8 mouse cellular contexts compared by ENCODE assay signal in genomic region chr14:122983226-122984215, GRCm38 (mm10). TPM values are rescaled to one million over a fixed set of nuclear protein-coding genes. Genes with fewer than 3 reads are reported as not detected.
DNase-seq lines count a peak whose midpoint lies in the region; ATAC-seq and TF ChIP-seq lines count a peak whose summit lies in the region.

TSS of gene Tmtc4 (minus strand) at chr14:122984035.

- peak; percentile 81 for DNase-seq in CD8-positive naive resting alpha-beta T cell, adult 2 months (ENCODE audit: low read depth in 2 of 2, low spot score in 2 of 2)
- DNase-seq in c-Kit-positive CD71-negative TER-119-negative erythroid progenitor cells, embryonic 14.5 days (ENCODE audit: low read depth), result peak; percentile 86
- peak; percentile 94 for DNase-seq in forebrain, embryonic 10.5 days (ENCODE audit: extremely low spot score, low spot score)
- DNase-seq in kidney, postnatal 25 days, result peak; percentile 95 to 97
- DNase-seq in liver, embryonic 14.5 days (ENCODE audit: low read depth in 3 of 3, low spot score in 3 of 3), result peak; percentile 73 to 81 (median 78)
- DNase-seq in neural tube, embryonic 11.5 days (ENCODE audit: low spot score), result peak; percentile 96
- DNase-seq in telencephalon, adult 2 months (ENCODE audit: low read depth, low spot score), result peak; percentile 93

- TF ChIP-seq CTCF in liver, embryonic 14.5 days (IDR thresholded peaks at IDR 0.05; ENCODE audit: low read depth), result peak; percentile 46; the same call in 1 of the 2 replicates

- peak within 1 kb of the TSS; percentile 97 for H3K27ac ChIP-seq in forebrain, embryonic 10.5 days
- H3K27ac ChIP-seq in heart, embryonic 15.5 days, result peak within 1 kb of the TSS; percentile 97
- no peak within 1 kb of the TSS for H3K27ac ChIP-seq in liver, embryonic 14.5 days
- peak within 1 kb of the TSS; percentile 85 for H3K27ac ChIP-seq in neural tube, embryonic 11.5 days (ENCODE audit: low read depth, low read length)

- H3K4me3 ChIP-seq in forebrain, embryonic 10.5 days, result peak within 1 kb of the TSS; percentile 92
- H3K4me3 ChIP-seq in heart, embryonic 15.5 days, result peak within 1 kb of the TSS; percentile 88
- H3K4me3 ChIP-seq in liver, embryonic 14.5 days (ENCODE audit: insufficient read depth in 1 of 2, low read depth in 2 of 2, low read length in 2 of 2), result peak within 1 kb of the TSS; percentile 64 to 70
- H3K4me3 ChIP-seq in neural tube, embryonic 11.5 days (ENCODE audit: low read depth, low read length), result peak within 1 kb of the TSS; percentile 63

- peak within 1 kb of the TSS; percentile 97 for H3K4me2 ChIP-seq in heart, embryonic 15.5 days
- peak within 1 kb of the TSS; percentile 92 for H3K4me2 ChIP-seq in liver, embryonic 14.5 days (ENCODE audit: low read depth)
- H3K4me2 ChIP-seq in neural tube, embryonic 11.5 days (ENCODE audit: low read depth), result peak within 1 kb of the TSS; percentile 82

- H3K27me3 ChIP-seq in forebrain, embryonic 10.5 days (ENCODE audit: poor library complexity, severe bottlenecking), result no peaks in the 10 kb centered on the region
- H3K27me3 ChIP-seq in heart, embryonic 15.5 days, result no peaks in the 10 kb centered on the region
- peaks cover 2% of the 10 kb centered on the region; the same call in 1 of the 2 replicates for H3K27me3 ChIP-seq in liver, embryonic 14.5 days (ENCODE audit: control insufficient read depth, insufficient read depth, low read length)
- H3K27me3 ChIP-seq in neural tube, embryonic 11.5 days (ENCODE audit: control insufficient read depth, insufficient read depth, low read length), result no peaks in the 10 kb centered on the region

- WGBS in forebrain, embryonic 10.5 days, result under 1% methylated on average over 51 of the region's 54 CpGs
- WGBS in heart, embryonic 15.5 days, result under 1% methylated on average over 54 of the region's 54 CpGs
- under 1% methylated on average over 47 of the region's 54 CpGs for WGBS in liver, embryonic 14.5 days (ENCODE audit: insufficient replicate concordance)
- under 1% methylated on average over 47 of the region's 54 CpGs for WGBS in neural tube, embryonic 11.5 days

- no peak for TF ChIP-seq EP300 in liver, embryonic 14.5 days (IDR thresholded peaks at IDR 0.05; ENCODE audit: low read depth)

- H3K9me3 ChIP-seq in forebrain, embryonic 10.5 days, result no peaks in the 10 kb centered on the region
- no peaks in the 10 kb centered on the region for H3K9me3 ChIP-seq in heart, embryonic 15.5 days (replicated peaks)
- no peaks in the 10 kb centered on the region for H3K9me3 ChIP-seq in liver, embryonic 14.5 days (ENCODE audit: control insufficient read depth, low read length)
- H3K9me3 ChIP-seq in neural tube, embryonic 11.5 days (ENCODE audit: control insufficient read depth, low read length), result no peaks in the 10 kb centered on the region

- ATAC-seq in heart, embryonic 15.5 days (replicated peaks; ENCODE audit: insufficient number of reproducible peaks, insufficient read depth, low FRiP score, low read depth), result peak; percentile 98
- ATAC-seq in liver, embryonic 14.5 days (ENCODE audit: insufficient read depth), result peak; percentile 97
- peak; percentile 99 for ATAC-seq in neural tube, embryonic 11.5 days (ENCODE audit: insufficient read depth, low FRiP score, low TSS enrichment)

- peak within 1 kb of the TSS; percentile 81 for H3K9ac ChIP-seq in heart, embryonic 15.5 days
- H3K9ac ChIP-seq in liver, embryonic 14.5 days (replicated peaks), result peak within 1 kb of the TSS; percentile 58
- H3K9ac ChIP-seq in neural tube, embryonic 11.5 days (ENCODE audit: low read length), result peak within 1 kb of the TSS; percentile 91

- H3K4me1 ChIP-seq in forebrain, embryonic 10.5 days, result peaks cover 37% of the 10 kb centered on the region
- peaks cover 15% of the 10 kb centered on the region for H3K4me1 ChIP-seq in heart, embryonic 15.5 days (replicated peaks)
- H3K4me1 ChIP-seq in liver, embryonic 14.5 days (replicated peaks; ENCODE audit: control insufficient read depth in 2 of 2, insufficient read depth in 2 of 2, low read length in 1 of 2), result peaks cover 0 to 7% of the 10 kb centered on the region in 2 experiments; a peak in 3 of 4 replicates
- H3K4me1 ChIP-seq in neural tube, embryonic 11.5 days (ENCODE audit: control insufficient read depth, insufficient read depth, low read length), result peaks cover 12% of the 10 kb centered on the region

- H3K36me3 ChIP-seq in forebrain, embryonic 10.5 days (replicated peaks), result no peaks in the 10 kb centered on the region
- no peaks in the 10 kb centered on the region for H3K36me3 ChIP-seq in heart, embryonic 15.5 days
- no peaks in the 10 kb centered on the region for H3K36me3 ChIP-seq in liver, embryonic 14.5 days (replicated peaks; ENCODE audit: control insufficient read depth, insufficient read depth, low read depth)
- H3K36me3 ChIP-seq in neural tube, embryonic 11.5 days (ENCODE audit: control insufficient read depth, insufficient read depth, low read length), result no peaks in the 10 kb centered on the region

RNA-seq across cellular contexts. Expression of gene Tmtc4, which starts in this region (rescaled TPM):
- polyA plus RNA-seq in forebrain, embryonic 10.5 days (2016; fragmentation: Nextera tagmentation; extraction: Ambion mirVana), result 23.5 and 26.3 TPM in 2 replicates
- 14.6 and 15.8 TPM in 2 replicates for polyA plus RNA-seq in heart, embryonic 15.5 days (2015; fragmentation: Nextera tagmentation; extraction: Ambion mirVana)
- 1.4 TPM in 2 replicates for polyA plus RNA-seq in liver, embryonic 14.5 days (2012; rRNA removed)
- polyA plus RNA-seq in liver, embryonic 14.5 days (2014; fragmentation: Nextera tagmentation; extraction: Ambion mirVana), result 1.6 and 2.3 TPM in 2 replicates
- 50.3 and 53.1 TPM in 2 replicates for polyA plus RNA-seq in neural tube, embryonic 11.5 days (2014; fragmentation: Nextera tagmentation; extraction: Ambion mirVana)
